ENCODE assay signal across 18 mouse cellular contexts in genomic region chr10:20185806-20186205, GRCm38 (mm10).
"Had no signal": no experiment of that assay in that cellular context is flagged by ENCODE, and none has a peak within 500 bp of the region (broad histone marks: within the 10 kb centered on the region; RNA-seq: fewer than 3 reads in every experiment).

No protein-coding gene starts in this region.

- DNase-seq: lung, embryonic 14.5 days; lung, postnatal 10 days; lung, postnatal 4 days; midbrain, embryonic 14.5 days; retina, postnatal 1 day; right cerebral cortex, adult 18-20 months; right cerebral cortex, postnatal 25 days; right cerebral cortex, postnatal 4 days; thymus, adult 2 months; thymus, postnatal 25 days; thymus, postnatal 4 days had no signal

- H3K4me3 ChIP-seq: midbrain, embryonic 10.5 days; midbrain, embryonic 12.5 days; myocyte; neural tube, embryonic 13.5 days; neural tube, embryonic 15.5 days; stomach, embryonic 15.5 days had no signal

- H3K27ac ChIP-seq: midbrain, embryonic 10.5 days; midbrain, embryonic 12.5 days; neural tube, embryonic 13.5 days; neural tube, embryonic 15.5 days had no signal

- H3K4me2 ChIP-seq: lung, embryonic 14.5 days; midbrain, embryonic 12.5 days; neural tube, embryonic 13.5 days; neural tube, embryonic 15.5 days; stomach, embryonic 15.5 days had no signal

- ATAC-seq: midbrain, embryonic 16.5 days had no signal

- H3K36me3 ChIP-seq: midbrain, embryonic 10.5 days; midbrain, embryonic 12.5 days; neural tube, embryonic 13.5 days; neural tube, embryonic 15.5 days; stomach, embryonic 15.5 days had no signal

- H3K9me3 ChIP-seq: midbrain, embryonic 10.5 days; midbrain, embryonic 12.5 days; neural tube, embryonic 13.5 days; neural tube, embryonic 15.5 days; stomach, embryonic 15.5 days had no signal

- H3K9ac ChIP-seq: lung, embryonic 14.5 days; midbrain, embryonic 12.5 days; neural tube, embryonic 13.5 days; neural tube, embryonic 15.5 days; stomach, embryonic 15.5 days had no signal

- H3K27me3 ChIP-seq: midbrain, embryonic 12.5 days; neural tube, embryonic 13.5 days; neural tube, embryonic 15.5 days; stomach, embryonic 15.5 days had no signal
